Mouse (Mus musculus): ENCODE measurements around the gene Stk32b. TPM values are rescaled to one million over a fixed set of nuclear protein-coding genes. Genes with fewer than 3 reads are reported as not detected.

The Stk32b gene
- polyA plus RNA-seq, 1 experiment from 2014 or later: 0.43 TPM

- Histone ChIP-seq H3K4me3 (ENCODE audit: low read depth, low read length) (no peak overlapping the region), H3K4me1 (ENCODE audit: insufficient read depth) (no peaks in the 10 kb centered on the region), H3K27ac (ENCODE audit: low read depth) (no peak overlapping the region), H3K27me3 (ENCODE audit: insufficient read depth, low read length) (no peaks in the 10 kb centered on the region), H3K9ac (no peak overlapping the region), H3K9me3 (ENCODE audit: low read depth, low read length) (no peaks in the 10 kb centered on the region), H3K4me2 (no peak overlapping the region), H3K36me3 (ENCODE audit: insufficient read depth) (no peaks in the 10 kb centered on the region)
- DNase-seq (no peak), ATAC-seq (ENCODE audit: insufficient read depth) (no peak)
- 64% methylated on average over 5 of the region's 5 CpGs for WGBS
- no peak for TF ChIP-seq CTCF (IDR thresholded peaks at IDR 0.05; ENCODE audit: low read depth)
Observed at GRCm38 (mm10) chr5:37525363-37525762, 191.6 kb downstream of the Stk32b start.

- 43% methylated on average over 3 of the region's 3 CpGs for WGBS
- Histone ChIP-seq H3K27ac (ENCODE audit: low read depth) (no peak overlapping the region), H3K9ac (no peak overlapping the region), H3K4me1 (ENCODE audit: insufficient read depth) (no peaks in the 10 kb centered on the region), H3K9me3 (ENCODE audit: low read depth, low read length) (no peaks in the 10 kb centered on the region), H3K36me3 (ENCODE audit: insufficient read depth) (no peaks in the 10 kb centered on the region), H3K4me3 (ENCODE audit: low read depth, low read length) (no peak overlapping the region), H3K4me2 (no peak overlapping the region), H3K27me3 (ENCODE audit: insufficient read depth, low read length) (no peaks in the 10 kb centered on the region)
- no peak for TF ChIP-seq CTCF (IDR thresholded peaks at IDR 0.05; ENCODE audit: low read depth)
- DNase-seq (peak; percentile 32), ATAC-seq (ENCODE audit: insufficient read depth) (no peak)
Observed at GRCm38 (mm10) chr5:37520441-37520840, 196.5 kb downstream of the Stk32b start.

DNA sequence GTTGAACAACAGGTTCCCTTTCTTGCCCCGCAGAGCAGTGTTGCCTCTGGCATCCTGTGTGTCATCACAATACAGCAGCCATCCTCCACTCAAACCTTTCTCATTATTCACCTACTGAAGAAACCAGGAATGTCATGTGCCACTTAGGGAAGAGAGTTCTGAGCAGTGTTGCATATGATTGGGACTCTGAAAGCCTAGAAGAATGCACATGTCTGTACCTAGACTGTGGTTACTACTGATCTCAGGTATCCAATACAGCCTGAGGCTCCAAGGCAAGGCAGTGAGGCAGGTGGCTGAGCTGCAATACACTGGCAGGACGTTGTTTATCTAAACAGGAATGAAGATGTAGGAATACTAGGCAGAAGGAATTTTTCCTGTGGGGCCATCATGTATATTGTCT, 204.5 kb downstream of the Stk32b start:
- Histone ChIP-seq H3K27ac (ENCODE audit: low read depth) (no peak overlapping the region), H3K4me2 (no peak overlapping the region), H3K9me3 (ENCODE audit: low read depth, low read length) (no peaks in the 10 kb centered on the region), H3K27me3 (ENCODE audit: insufficient read depth, low read length) (no peaks in the 10 kb centered on the region), H3K4me3 (ENCODE audit: low read depth, low read length) (no peak overlapping the region), H3K9ac (no peak overlapping the region), H3K36me3 (ENCODE audit: insufficient read depth) (no peaks in the 10 kb centered on the region), H3K4me1 (ENCODE audit: insufficient read depth) (no peaks in the 10 kb centered on the region)
- no peak for TF ChIP-seq CTCF (IDR thresholded peaks at IDR 0.05; ENCODE audit: low read depth)
- DNase-seq (no peak), ATAC-seq (ENCODE audit: insufficient read depth) (no peak)
- WGBS: 26% methylated on average over 2 of the region's 2 CpGs

DNA sequence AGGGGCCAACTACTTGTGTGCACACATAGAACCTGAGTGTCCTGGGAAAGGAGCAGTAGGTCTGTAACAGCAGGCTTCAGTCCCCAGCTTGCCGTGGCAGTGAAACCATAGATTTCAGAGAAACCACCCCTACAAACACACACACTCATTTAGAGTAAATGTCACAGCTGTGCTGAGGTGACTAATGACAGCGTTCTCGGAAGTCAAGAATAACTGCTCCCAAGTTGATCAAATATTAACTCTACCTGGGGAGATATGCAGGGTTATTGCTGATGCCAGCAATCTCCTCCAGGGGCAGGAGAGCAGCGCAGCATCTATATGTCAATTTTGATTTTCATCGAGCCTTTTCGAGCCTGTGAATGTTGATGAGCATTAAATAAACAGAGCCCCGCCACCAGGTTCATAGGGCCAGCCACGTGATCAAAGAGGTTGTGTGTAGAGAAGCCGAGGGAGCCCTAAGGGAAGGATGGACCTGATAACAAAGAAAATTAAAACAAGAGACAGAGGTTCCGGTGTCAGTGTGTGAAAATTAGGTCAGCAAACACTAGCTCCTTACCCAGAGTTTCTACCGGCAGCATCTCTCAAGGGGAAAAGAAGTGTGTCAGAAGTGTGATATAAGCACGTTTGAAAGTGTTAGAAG, 210.0 kb downstream of the Stk32b start:
- Histone ChIP-seq H3K36me3 (ENCODE audit: insufficient read depth) (no peaks in the 10 kb centered on the region), H3K27ac (ENCODE audit: low read depth) (no peak overlapping the region), H3K27me3 (ENCODE audit: insufficient read depth, low read length) (no peaks in the 10 kb centered on the region), H3K9ac (no peak overlapping the region), H3K4me2 (no peak overlapping the region), H3K9me3 (ENCODE audit: low read depth, low read length) (no peaks in the 10 kb centered on the region), H3K4me1 (ENCODE audit: insufficient read depth) (no peaks in the 10 kb centered on the region), H3K4me3 (ENCODE audit: low read depth, low read length) (no peak overlapping the region)
- 30% methylated on average over 12 of the region's 12 CpGs for WGBS
- ATAC-seq (ENCODE audit: insufficient read depth): no peak
- no peak for DNase-seq
- no peak for TF ChIP-seq CTCF (IDR thresholded peaks at IDR 0.05; ENCODE audit: low read depth)

GRCm38 (mm10) chr5:37494984-37495476, 221.9 kb downstream of the Stk32b start:
- Histone ChIP-seq H3K27me3 (ENCODE audit: insufficient read depth, low read length) (no peaks in the 10 kb centered on the region), H3K4me3 (ENCODE audit: low read depth, low read length) (no peak overlapping the region), H3K36me3 (ENCODE audit: insufficient read depth) (no peaks in the 10 kb centered on the region), H3K4me1 (ENCODE audit: insufficient read depth) (no peaks in the 10 kb centered on the region), H3K27ac (ENCODE audit: low read depth) (no peak overlapping the region), H3K9me3 (ENCODE audit: low read depth, low read length) (no peaks in the 10 kb centered on the region), H3K9ac (no peak overlapping the region), H3K4me2 (no peak overlapping the region)
- 61% methylated on average over 3 of the region's 3 CpGs for WGBS
- TF ChIP-seq CTCF (IDR thresholded peaks at IDR 0.05; ENCODE audit: low read depth): no peak
- ATAC-seq (ENCODE audit: insufficient read depth): no peak
- no peak for DNase-seq

DNA sequence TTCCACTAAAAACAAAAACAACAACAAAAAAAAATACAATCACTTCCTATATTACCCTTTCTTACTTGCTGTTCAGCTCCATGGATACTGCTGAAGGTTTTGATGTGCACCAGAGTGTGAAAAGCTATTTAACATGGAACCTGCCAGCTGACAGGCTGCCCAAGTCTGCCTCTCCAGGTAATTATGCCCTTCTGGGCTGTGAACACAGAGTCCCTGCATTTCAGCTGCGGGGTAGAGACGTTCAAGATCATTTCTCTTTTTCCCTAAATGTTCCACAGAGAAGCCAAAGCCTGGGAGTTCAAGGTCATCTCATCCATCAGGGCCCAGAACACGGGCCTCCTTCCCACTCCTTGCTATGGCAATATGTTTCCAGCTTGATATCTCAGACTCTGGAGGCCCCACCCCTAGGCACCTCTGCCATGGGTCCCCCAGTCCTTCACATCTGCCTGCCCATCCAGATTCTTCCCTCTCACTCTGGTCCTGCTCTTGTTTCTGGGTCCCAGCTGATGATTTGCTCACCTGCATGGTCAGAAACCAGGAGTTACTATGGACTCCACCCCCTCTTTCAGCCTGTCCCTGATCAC, 244.9 kb downstream of the Stk32b start:
- no peak for TF ChIP-seq CTCF (IDR thresholded peaks at IDR 0.05; ENCODE audit: low read depth)
- no peaks in the 10 kb centered on the region for H3K4me1 ChIP-seq (ENCODE audit: insufficient read depth)
- no peaks in the 10 kb centered on the region for H3K27me3 ChIP-seq (ENCODE audit: insufficient read depth, low read length)
- ATAC-seq (ENCODE audit: insufficient read depth) (no peak), DNase-seq (no peak)
- 55% methylated on average over 3 of the region's 3 CpGs for WGBS
- no peak overlapping the region for H3K4me2 ChIP-seq
- H3K27ac ChIP-seq (ENCODE audit: low read depth): no peak overlapping the region
- H3K4me3 ChIP-seq (ENCODE audit: low read depth, low read length): no peak overlapping the region
- H3K9ac ChIP-seq: no peak overlapping the region
- no peaks in the 10 kb centered on the region for H3K9me3 ChIP-seq (ENCODE audit: low read depth, low read length)
- H3K36me3 ChIP-seq (ENCODE audit: insufficient read depth): no peaks in the 10 kb centered on the region

DNA sequence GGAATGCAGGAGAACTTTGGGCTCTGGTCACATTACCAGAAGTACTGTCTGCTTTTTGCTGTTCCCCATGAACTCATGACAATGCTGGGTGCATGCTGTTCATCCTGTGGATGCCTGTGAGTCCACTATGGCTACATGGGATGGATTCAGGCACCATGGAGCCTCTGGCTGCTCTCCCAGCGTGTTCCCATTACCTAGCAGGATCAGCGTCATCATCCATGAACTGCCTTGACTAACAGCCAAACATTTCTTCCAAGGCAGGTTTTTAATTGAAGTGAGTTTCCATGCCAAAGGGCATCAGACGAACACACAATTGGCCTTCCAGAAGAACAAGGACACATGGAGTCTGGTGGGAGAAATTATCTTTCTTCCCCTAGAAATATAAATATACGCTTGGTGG, 245.4 kb downstream of the Stk32b start:
- Histone ChIP-seq H3K9ac (no peak overlapping the region), H3K36me3 (ENCODE audit: insufficient read depth) (no peaks in the 10 kb centered on the region), H3K27me3 (ENCODE audit: insufficient read depth, low read length) (no peaks in the 10 kb centered on the region)

More for the DNA sequence above, 245.4 kb downstream of the Stk32b start:
- no peak for ATAC-seq (ENCODE audit: insufficient read depth)
- DNase-seq: no peak
- Histone ChIP-seq H3K4me3 (ENCODE audit: low read depth, low read length) (no peak overlapping the region), H3K27ac (ENCODE audit: low read depth) (no peak overlapping the region), H3K4me1 (ENCODE audit: insufficient read depth) (no peaks in the 10 kb centered on the region), H3K4me2 (no peak overlapping the region), H3K9me3 (ENCODE audit: low read depth, low read length) (no peaks in the 10 kb centered on the region)
- 81% methylated on average over 4 of the region's 4 CpGs for WGBS
- TF ChIP-seq CTCF (IDR thresholded peaks at IDR 0.05; ENCODE audit: low read depth): no peak

All from lung, embryonic 14.5 days (tissue).